Mouse (Mus musculus): ENCODE measurements around the gene Fkbp9.

GRCm38 (mm10) chr6:56888561-56888960 lies 56.7 kb downstream of the Fkbp9 start:
- TF ChIP-seq CTCF (IDR thresholded peaks at IDR 0.05; ENCODE audit: low read depth): no peak
- no peak for TF ChIP-seq EP300 (IDR thresholded peaks at IDR 0.05; ENCODE audit: low read depth)
